Mouse (Mus musculus) lung, adult 2 months (tissue): ENCODE data around the gene Gpr26.

Experiments used
- CTCF ChIP-seq: fragments of 200-500 bp; IDR thresholded peaks from 2 replicates; pipeline ENCODE4 v1.5.1; 2011; ENCODE audit warnings: mild to moderate bottlenecking, low read length, control low read depth; ENCODE audit not compliant: insufficient read depth
- POLR2A ChIP-seq: fragments of 200-500 bp; IDR thresholded peaks from 2 replicates; pipeline ENCODE4 v1.6.1; 2011; ENCODE audit warnings: low read depth, mild to moderate bottlenecking, control low read depth, low read length, borderline replicate concordance; ENCODE audit errors: extremely low read depth

DNA sequence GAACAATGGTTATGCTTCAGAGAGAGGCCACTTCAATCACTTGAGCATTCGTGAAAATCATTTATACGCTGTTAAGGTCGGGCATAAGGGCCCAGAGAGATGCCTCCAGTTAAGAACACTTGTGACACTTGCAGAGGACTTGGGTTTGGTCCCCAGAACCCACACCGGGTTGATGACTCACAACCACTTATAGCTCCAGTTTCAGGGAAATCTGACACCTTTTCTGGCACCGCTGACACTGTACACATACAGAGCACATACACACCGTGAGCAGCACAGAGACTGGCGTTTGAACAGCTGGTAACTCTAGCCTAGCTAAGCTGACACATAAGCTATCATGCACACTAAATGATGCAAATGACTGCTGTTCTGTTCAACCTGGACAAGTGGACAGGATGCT lies 42.7 kb downstream of the Gpr26 start:
- TF ChIP-seq POLR2A (no peak), CTCF (no peak)
